Mouse (Mus musculus) cortical plate, adult 2 months (tissue): ENCODE data around the gene Trpc3.
"Not testable (repeated sequence)": the region's sequence is repeated elsewhere in the genome, so short reads cannot be mapped to it uniquely, and the experiment has no call there.

Experiments
- CTCF ChIP-seq: fragments of 200-500 bp; IDR thresholded peaks from 2 replicates; pipeline ENCODE4 v1.5.1; 2011; ENCODE audit warnings: mild to moderate bottlenecking, control low read depth, low read length; ENCODE audit not compliant: insufficient read depth; ENCODE audit errors: extremely low read depth
- POLR2A ChIP-seq: fragments of 200-500 bp; IDR thresholded peaks from 2 replicates; pipeline ENCODE4 v1.6.1; 2011; ENCODE audit warnings: mild to moderate bottlenecking, low read length, control low read depth; ENCODE audit not compliant: insufficient read depth; ENCODE audit errors: extremely low read depth

DNA sequence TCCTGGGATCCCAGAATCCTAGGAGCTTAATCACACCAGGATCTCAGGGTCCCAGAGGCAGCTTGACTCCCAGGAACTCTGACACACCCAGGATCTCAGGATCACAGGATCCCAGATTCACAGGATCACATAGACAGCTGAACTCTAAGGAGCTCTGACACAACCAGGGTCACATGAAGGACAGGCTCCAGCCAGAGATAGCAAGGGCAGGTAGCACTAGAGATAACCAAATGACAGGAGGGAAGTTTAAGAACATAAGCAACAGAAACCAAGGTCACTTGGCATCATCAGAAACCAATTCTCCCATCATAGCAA is 44.8 kb downstream of the Trpc3 start:
- TF ChIP-seq CTCF, POLR2A: not testable (repeated sequence)
